8 mouse cellular contexts compared by ENCODE assay signal in the genomic region with DNA sequence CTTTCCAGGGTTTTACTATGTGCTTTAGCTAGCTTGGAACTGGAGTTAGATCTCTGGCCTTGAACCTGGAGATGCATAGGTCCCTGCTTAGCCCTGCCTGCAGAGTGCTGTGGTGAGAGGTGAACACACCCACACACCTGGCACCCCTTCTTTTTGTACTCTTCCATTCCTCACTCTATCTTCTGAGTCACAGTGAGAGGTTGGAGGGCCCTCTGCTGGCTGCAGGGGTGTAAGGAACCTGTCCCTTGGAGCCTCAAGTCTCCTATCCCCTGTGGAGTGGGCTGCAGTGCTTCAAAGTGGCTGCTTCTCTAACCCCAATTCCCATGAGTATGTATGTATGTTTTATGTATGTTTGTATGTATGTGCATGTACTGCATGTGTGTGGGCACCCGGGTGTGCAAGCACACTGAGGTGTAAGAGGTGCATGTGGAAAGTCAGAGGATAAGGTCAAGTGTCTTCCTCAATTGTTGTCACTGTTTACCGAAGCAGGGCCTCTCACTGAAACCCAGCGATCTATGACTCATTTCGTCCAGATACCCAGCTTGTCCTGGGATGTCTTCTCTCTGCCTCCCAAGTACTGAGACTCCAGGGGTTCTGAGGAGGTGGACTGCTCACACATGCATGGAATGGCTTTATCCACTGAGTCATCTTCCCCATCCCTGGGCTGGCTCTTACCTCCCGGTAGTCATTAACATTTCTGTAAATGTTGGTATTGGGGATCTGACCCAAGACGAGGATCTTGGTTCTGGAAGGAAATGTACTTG. TPM values are rescaled to one million over a fixed set of nuclear protein-coding genes. Genes with fewer than 3 reads are reported as not detected.
A peak's percentile ranks its signal among the peaks of the same experiment; 100 is the strongest.
DNase-seq lines count a peak whose midpoint lies in the region; ATAC-seq and TF ChIP-seq lines count a peak whose summit lies in the region.

No protein-coding gene starts in this region.

- no peak overlapping the region for H3K4me2 ChIP-seq in embryonic facial prominence, embryonic 14.5 days (ENCODE audit: low read depth, low read length)

- no peak for ATAC-seq in embryonic facial prominence, embryonic 14.5 days (ENCODE audit: low read depth)
- peak; percentile 39; the same call in 1 of the 2 replicates for ATAC-seq in neutrophil, adult 5-6 weeks (ENCODE audit: extremely low read depth, insufficient number of reproducible peaks, low FRiP score, poor library complexity, severe bottlenecking)

- H3K36me3 ChIP-seq in embryonic facial prominence, embryonic 14.5 days (ENCODE audit: control insufficient read depth, insufficient read depth, low read length) = no peaks in the 10 kb centered on the region

- intact Hi-C loops in gastrocnemius, adult 2 months (cut with DNase I) = loop anchor here (10.0 kb wide), 1 partner anchor 54 kb away; no protein-coding TSS in a partner anchor

- H3K9me3 ChIP-seq in embryonic facial prominence, embryonic 14.5 days (ENCODE audit: control insufficient read depth, low read length) = no peaks in the 10 kb centered on the region

- H3K9ac ChIP-seq in embryonic facial prominence, embryonic 14.5 days (ENCODE audit: low read depth, low read length) = no peak overlapping the region

- TF ChIP-seq CTCF in gastrocnemius, adult 2 months (IDR thresholded peaks at IDR 0.05) = peak; percentile 62

- no peak overlapping the region for H3K4me3 ChIP-seq in gastrocnemius, adult 2 months
- no peak overlapping the region for H3K4me3 ChIP-seq in embryonic facial prominence, embryonic 14.5 days (ENCODE audit: low read depth, low read length)

- no peaks in the 10 kb centered on the region for H3K27me3 ChIP-seq in embryonic facial prominence, embryonic 14.5 days (replicated peaks; ENCODE audit: control insufficient read depth, insufficient read depth, low read length)

- H3K4me1 ChIP-seq in embryonic facial prominence, embryonic 14.5 days (ENCODE audit: control insufficient read depth, insufficient read depth, low read length) = no peaks in the 10 kb centered on the region

- no peak overlapping the region for H3K27ac ChIP-seq in gastrocnemius, adult 2 months
- H3K27ac ChIP-seq in embryonic facial prominence, embryonic 14.5 days (replicated peaks; ENCODE audit: low read depth, low read length) = no peak overlapping the region

- peak; percentile 26 for DNase-seq in gastrocnemius, adult 2 months
- DNase-seq in gastrocnemius, adult 18-20 months (ENCODE audit: low spot score) = no peak
- peak; percentile 62 for DNase-seq in 416B (ENCODE audit: low read depth)
- DNase-seq in adipocyte (ENCODE audit: low spot score) = peak; percentile 54
- DNase-seq in embryonic facial prominence, embryonic 14.5 days (ENCODE audit: low spot score) = peak; percentile 20
- peak; percentile 38 to 57 for DNase-seq in layer of hippocampus, postnatal 10 days (ENCODE audit: low spot score in 2 of 2)
- DNase-seq in thymus, postnatal 25 days = peak; percentile 68

- 50% methylated on average over 6 of the region's 6 CpGs for WGBS in embryonic facial prominence, embryonic 14.5 days

RNA-seq across cellular contexts. Expression of gene Srpk1, which starts 26.3 kb away (rescaled TPM):
- 10 to 100 TPM; 28.0 to 39.7 TPM for total RNA-seq in gastrocnemius, adult 2 months (2021)
- 10 to 100 TPM; 26.7 to 30.4 TPM for total RNA-seq in gastrocnemius, adult 18-20 months (2021)
- 89.1 and 92.4 TPM in 2 replicates for polyA plus RNA-seq in embryonic facial prominence, embryonic 14.5 days (2014; fragmentation: Nextera tagmentation; extraction: Ambion mirVana)
- total RNA-seq in layer of hippocampus, postnatal 10 days (2021) = 100 to 1,000 TPM; 103 to 105 TPM
- 80.9 and 102 TPM in 2 replicates for total RNA-seq in neutrophil, adult 5-6 weeks (2017)

RNA-seq across cellular contexts. Expression of gene Slc26a8, which starts 41.2 kb away (rescaled TPM):
- total RNA-seq in gastrocnemius, adult 2 months (2021) = under 1 TPM; 0.38 to 0.50 TPM
- under 1 TPM; 0.17 to 0.18 TPM for total RNA-seq in gastrocnemius, adult 18-20 months (2021)
- polyA plus RNA-seq in embryonic facial prominence, embryonic 14.5 days (2014; fragmentation: Nextera tagmentation; extraction: Ambion mirVana) = 0.58 and 0.90 TPM in 2 replicates
- 1 to 10 TPM; 7.4 to 9.0 TPM for total RNA-seq in layer of hippocampus, postnatal 10 days (2021)
- 2.0 and 2.8 TPM in 2 replicates for total RNA-seq in neutrophil, adult 5-6 weeks (2017)

RNA-seq across cellular contexts. Expression of gene Mapk14, which starts 42.3 kb away (rescaled TPM):
- total RNA-seq in gastrocnemius, adult 2 months (2021) = 10 to 100 TPM; 87.8 to 99.6 TPM
- 10 to 100 TPM; 87.4 to 93.2 TPM for total RNA-seq in gastrocnemius, adult 18-20 months (2021)
- 51.8 and 52.8 TPM in 2 replicates for polyA plus RNA-seq in embryonic facial prominence, embryonic 14.5 days (2014; fragmentation: Nextera tagmentation; extraction: Ambion mirVana)
- total RNA-seq in layer of hippocampus, postnatal 10 days (2021) = 10 to 100 TPM; 55.4 to 60.4 TPM
- 197 and 202 TPM in 2 replicates for total RNA-seq in neutrophil, adult 5-6 weeks (2017)
